Mouse (Mus musculus) ES-Bruce4 (cell line): ENCODE measurements around the gene Txk. TPM values are rescaled to one million over a fixed set of nuclear protein-coding genes. Genes with fewer than 3 reads are reported as not detected.

Experiments
- H3K27ac ChIP-seq: 2 replicates; pipeline ENCODE4 v1.5.1; 2012; ENCODE audit warnings: low read length, inconsistent platforms; ENCODE audit not compliant: insufficient read depth
- H3K27me3 ChIP-seq: 2 replicates; pipeline ENCODE4 v1.6.1; 2012; ENCODE audit warnings: mild to moderate bottlenecking, low read length, inconsistent platforms; ENCODE audit not compliant: control insufficient read depth, poor library complexity, insufficient read depth, severe bottlenecking
- H3K36me3 ChIP-seq: 2 replicates; pipeline ENCODE4 v1.6.1; 2012; ENCODE audit warnings: inconsistent platforms, mild to moderate bottlenecking, low read length, moderate library complexity; ENCODE audit not compliant: control insufficient read depth, poor library complexity, insufficient read depth, severe bottlenecking
- H3K4me1 ChIP-seq: one replicate; pipeline ENCODE4 v1.8.1; 2011; ENCODE audit warnings: low read length; ENCODE audit not compliant: control insufficient read depth, insufficient read depth
- H3K4me3 ChIP-seq: 2 replicates; pipeline ENCODE4 v1.5.1; 2011; ENCODE audit warnings: low read depth, mild to moderate bottlenecking, low read length
- H3K9ac ChIP-seq: 2 replicates; pipeline ENCODE4 v1.6.1; 2012; ENCODE audit warnings: low read depth, mild to moderate bottlenecking, inconsistent platforms; ENCODE audit not compliant: poor library complexity, severe bottlenecking
- H3K9me3 ChIP-seq: replicated peaks from 2 replicates; pipeline ENCODE4 v1.6.1; 2012; ENCODE audit warnings: mild to moderate bottlenecking, low read length, inconsistent platforms; ENCODE audit not compliant: control insufficient read depth, poor library complexity, insufficient read depth, severe bottlenecking
- CTCF ChIP-seq: IDR thresholded peaks from one replicate; pipeline ENCODE4 v1.8.1; 2011; ENCODE audit warnings: low read depth, low read length
- EP300 ChIP-seq: IDR thresholded peaks from 2 replicates; pipeline ENCODE4 v1.6.1; 2011; ENCODE audit warnings: low read depth, low read length; ENCODE audit not compliant: insufficient read depth
- POLR2A ChIP-seq: IDR thresholded peaks from one replicate; pipeline ENCODE4 v1.8.1; 2011; ENCODE audit warnings: low read length; ENCODE audit not compliant: insufficient read depth
- polyA plus RNA-seq: library from polyadenylated mRNA; stranded (reverse); fragments of >200 nt; gene quantifications from 2 replicates; pipeline ENCODE4 v1.2.4, GENCODE M21; 2011; ENCODE audit warnings: low read depth; ENCODE audit not compliant: missing spikeins, insufficient read depth, insufficient read length

Txk gene
- polyA plus RNA-seq, 1 experiment: not detected

DNA sequence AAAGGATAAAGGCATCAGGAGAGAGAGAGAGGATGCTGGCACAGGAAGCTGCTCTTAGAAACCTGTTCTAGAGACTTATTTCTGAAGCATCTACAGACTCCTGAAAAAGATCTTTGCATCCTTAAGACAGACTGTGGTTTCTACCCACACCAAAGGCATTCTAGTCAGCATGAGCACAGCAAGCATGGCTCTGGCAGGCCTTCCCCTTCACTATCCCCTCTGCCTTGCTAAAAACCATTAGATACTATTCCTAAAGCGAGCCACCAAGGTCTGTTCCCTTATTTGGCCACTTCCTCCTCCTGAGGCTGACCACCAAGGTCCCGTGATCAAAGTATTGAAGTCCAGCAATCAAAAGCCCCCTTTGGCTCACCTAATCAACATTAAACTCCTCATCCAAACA is 23.6 kb upstream of the Txk start:
- Histone ChIP-seq H3K4me3 (no peak overlapping the region), H3K4me1 (no peaks in the 10 kb centered on the region), H3K27ac (no peak overlapping the region), H3K36me3 (no peaks in the 10 kb centered on the region), H3K9me3 (no peaks in the 10 kb centered on the region), H3K27me3 (no peaks in the 10 kb centered on the region), H3K9ac (no peak overlapping the region)
- no peak for TF ChIP-seq EP300
- no peak for TF ChIP-seq POLR2A
- no peak for TF ChIP-seq CTCF

GRCm38 (mm10) chr5:72769841-72770240 is 17.3 kb upstream of the Txk start:
- Histone ChIP-seq H3K27ac (no peak overlapping the region), H3K9me3 (no peaks in the 10 kb centered on the region), H3K9ac (no peak overlapping the region), H3K27me3 (no peaks in the 10 kb centered on the region), H3K4me3 (no peak overlapping the region), H3K4me1 (no peaks in the 10 kb centered on the region), H3K36me3 (no peaks in the 10 kb centered on the region)
- no peak for TF ChIP-seq EP300
- no peak for TF ChIP-seq CTCF
- TF ChIP-seq POLR2A: no peak

- no peak overlapping the region for H3K27ac ChIP-seq
- TF ChIP-seq EP300: no peak
- no peak for TF ChIP-seq POLR2A
- H3K36me3 ChIP-seq: no peaks in the 10 kb centered on the region
These were observed 11.0 kb upstream of the Txk start for GRCm38 (mm10) chr5:72763546-72763945.

DNA sequence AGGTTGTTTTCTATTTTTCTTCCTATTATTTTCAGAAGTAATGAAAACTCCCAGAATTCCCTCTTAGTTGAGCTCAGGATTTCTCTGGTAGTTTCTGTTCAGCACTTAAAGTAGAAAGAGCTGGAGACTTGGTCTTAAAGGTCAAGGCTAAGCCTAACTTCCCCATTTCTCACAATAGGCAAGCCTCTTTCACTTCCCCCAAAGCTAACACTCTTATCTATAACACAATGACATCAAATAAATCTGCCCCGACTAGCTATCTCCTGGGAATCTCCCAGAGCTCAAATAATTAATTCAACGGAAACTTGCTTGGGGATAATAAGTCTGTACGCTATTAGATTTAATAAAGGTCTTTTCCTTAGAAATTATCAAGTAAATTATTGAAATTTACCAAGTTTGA is 10.4 kb upstream of the Txk start:
- no peak overlapping the region for H3K4me3 ChIP-seq
- no peaks in the 10 kb centered on the region for H3K4me1 ChIP-seq
- H3K9me3 ChIP-seq: no peaks in the 10 kb centered on the region
- TF ChIP-seq CTCF (no peak), POLR2A (no peak), EP300 (no peak)
- no peaks in the 10 kb centered on the region for H3K36me3 ChIP-seq
- no peak overlapping the region for H3K9ac ChIP-seq
- H3K27ac ChIP-seq: no peak overlapping the region
- H3K27me3 ChIP-seq: no peaks in the 10 kb centered on the region

More at GRCm38 (mm10) chr5:72763546-72763945, 11.0 kb upstream of the Txk start:
- Histone ChIP-seq H3K4me1 (no peaks in the 10 kb centered on the region), H3K4me3 (no peak overlapping the region), H3K9ac (no peak overlapping the region), H3K27me3 (no peaks in the 10 kb centered on the region), H3K9me3 (no peaks in the 10 kb centered on the region)

- no peaks in the 10 kb centered on the region for H3K36me3 ChIP-seq
- no peaks in the 10 kb centered on the region for H3K27me3 ChIP-seq
- H3K9ac ChIP-seq: no peak overlapping the region
- no peaks in the 10 kb centered on the region for H3K9me3 ChIP-seq
- H3K4me3 ChIP-seq: no peak overlapping the region
- H3K4me1 ChIP-seq: no peaks in the 10 kb centered on the region
- TF ChIP-seq POLR2A: no peak
- TF ChIP-seq CTCF: no peak
- no peak for TF ChIP-seq EP300
- H3K27ac ChIP-seq: no peak overlapping the region
These were observed 9.2 kb upstream of the Txk start for GRCm38 (mm10) chr5:72761758-72762157.

- TF ChIP-seq EP300: no peak
- no peak for TF ChIP-seq CTCF
- TF ChIP-seq POLR2A: no peak
- Histone ChIP-seq H3K9me3 (no peaks in the 10 kb centered on the region), H3K9ac (no peak overlapping the region), H3K36me3 (no peaks in the 10 kb centered on the region), H3K27me3 (no peaks in the 10 kb centered on the region), H3K27ac (no peak overlapping the region), H3K4me1 (no peaks in the 10 kb centered on the region), H3K4me3 (no peak overlapping the region)
These were observed 8.7 kb upstream of the Txk start for GRCm38 (mm10) chr5:72761237-72761636.
